Mouse (Mus musculus): ENCODE measurements at regions not wholly inside any gene's neighbourhood (a gene's known extent, or its start where the extent isn't known, plus 50 kb on each side); places are given as distances from the start of the nearest gene placed in this dataset.

- no peak for DNase-seq (ENCODE audit: low read depth, low spot score)
- no peaks in the 10 kb centered on the region for H3K36me3 ChIP-seq (ENCODE audit: control insufficient read depth in 1 of 2, insufficient read depth in 2 of 2, low read length in 2 of 2)
- H3K9me3 ChIP-seq (replicated peaks; ENCODE audit: insufficient read depth, low read length): no peaks in the 10 kb centered on the region
- H3K4me3 ChIP-seq (ENCODE audit: control insufficient read depth in 1 of 2, insufficient read depth in 1 of 2, low read depth in 2 of 2, low read length in 2 of 2): no peak overlapping the region
- H3K27ac ChIP-seq (ENCODE audit: control insufficient read depth, low read depth, low read length): no peak overlapping the region
- H3K27me3 ChIP-seq (ENCODE audit: control insufficient read depth in 1 of 2, insufficient read depth in 2 of 2, low read length in 2 of 2): no peaks in the 10 kb centered on the region
- no peak overlapping the region for H3K9ac ChIP-seq (ENCODE audit: control insufficient read depth, low read depth, low read length, poor library complexity, severe bottlenecking)
- H3K4me1 ChIP-seq (ENCODE audit: control insufficient read depth in 1 of 2, insufficient read depth in 2 of 2, low read length in 2 of 2): no peaks in the 10 kb centered on the region
- H3K79me2 ChIP-seq (ENCODE audit: control insufficient read depth, insufficient read depth, low read length, poor library complexity): no peaks in the 10 kb centered on the region
- TF ChIP-seq ZC3H11A (IDR thresholded peaks at IDR 0.05; ENCODE audit: low read depth, low read length) (no peak), MEF2A (IDR thresholded peaks at IDR 0.05; ENCODE audit: extremely low read depth, insufficient replicate concordance, low read depth, low read length, poor library complexity, severe bottlenecking) (no peak), TCF12 (IDR thresholded peaks at IDR 0.05; ENCODE audit: low read depth, low read length) (no peak), TBP (IDR thresholded peaks at IDR 0.05; ENCODE audit: low read depth, low read length) (no peak), MAFK (IDR thresholded peaks at IDR 0.05; ENCODE audit: borderline replicate concordance, low read depth, low read length) (no peak), ELF1 (IDR thresholded peaks at IDR 0.05; ENCODE audit: low read depth, low read length) (no peak), NELFE (IDR thresholded peaks at IDR 0.05; ENCODE audit: low read depth, low read length) (no peak), ZKSCAN1 (IDR thresholded peaks at IDR 0.05; ENCODE audit: low read depth, low read length) (no peak), E2F4 (IDR thresholded peaks at IDR 0.05; ENCODE audit: borderline replicate concordance, low read depth, low read length) (no peak), UBTF (IDR thresholded peaks at IDR 0.05; ENCODE audit: borderline replicate concordance, insufficient read depth, low read depth, low read length) (no peak), GABPA (IDR thresholded peaks at IDR 0.05; ENCODE audit: low read depth, low read length) (no peak), POLR2AphosphoS2 (IDR thresholded peaks at IDR 0.05; ENCODE audit: low read length) (no peak), RAD21 (IDR thresholded peaks at IDR 0.05; ENCODE audit: low read depth, low read length) (no peak), HCFC1 (IDR thresholded peaks at IDR 0.05; ENCODE audit: low read depth, low read length) (no peak), RCOR1 (IDR thresholded peaks at IDR 0.05; ENCODE audit: low read depth, low read length) (no peak)
Observed at GRCm38 (mm10) chr6:147928951-147929350, 118.1 kb upstream of the Far2 start.

- Histone ChIP-seq H3K9ac (ENCODE audit: control insufficient read depth, low read depth, low read length, poor library complexity, severe bottlenecking) (no peak overlapping the region), H3K4me3 (ENCODE audit: control insufficient read depth in 1 of 2, insufficient read depth in 1 of 2, low read depth in 2 of 2, low read length in 2 of 2) (no peak overlapping the region), H3K4me1 (ENCODE audit: control insufficient read depth in 1 of 2, insufficient read depth in 2 of 2, low read length in 2 of 2) (no peaks in the 10 kb centered on the region), H3K36me3 (ENCODE audit: control insufficient read depth in 1 of 2, insufficient read depth in 2 of 2, low read length in 2 of 2) (no peaks in the 10 kb centered on the region), H3K27me3 (ENCODE audit: control insufficient read depth in 1 of 2, insufficient read depth in 2 of 2, low read length in 2 of 2) (no peaks in the 10 kb centered on the region), H3K79me2 (ENCODE audit: control insufficient read depth, insufficient read depth, low read length, poor library complexity) (no peaks in the 10 kb centered on the region), H3K27ac (ENCODE audit: control insufficient read depth, low read depth, low read length) (no peak overlapping the region), H3K9me3 (replicated peaks; ENCODE audit: insufficient read depth, low read length) (no peaks in the 10 kb centered on the region)
- DNase-seq (ENCODE audit: low read depth, low spot score): no peak
- TF ChIP-seq MYB (IDR thresholded peaks at IDR 0.05; ENCODE audit: low read depth, low read length): no peak
- no peak for TF ChIP-seq RCOR1 (IDR thresholded peaks at IDR 0.05; ENCODE audit: low read depth, low read length)
- TF ChIP-seq BHLHE40 (IDR thresholded peaks at IDR 0.05; ENCODE audit: borderline replicate concordance, low read depth, low read length): no peak
- TF ChIP-seq USF1 (IDR thresholded peaks at IDR 0.05; ENCODE audit: low read depth, low read length): no peak
- no peak for TF ChIP-seq CHD2 (IDR thresholded peaks at IDR 0.05; ENCODE audit: low read length)
- no peak for TF ChIP-seq HCFC1 (IDR thresholded peaks at IDR 0.05; ENCODE audit: low read depth, low read length)
- TF ChIP-seq TCF12 (IDR thresholded peaks at IDR 0.05; ENCODE audit: low read depth, low read length): no peak
- no peak for TF ChIP-seq ETS1 (IDR thresholded peaks at IDR 0.05; ENCODE audit: low read depth, low read length)
- TF ChIP-seq ZC3H11A (IDR thresholded peaks at IDR 0.05; ENCODE audit: low read depth, low read length): no peak
- TF ChIP-seq TBP (IDR thresholded peaks at IDR 0.05; ENCODE audit: low read depth, low read length): no peak
- no peak for TF ChIP-seq MYC (IDR thresholded peaks at IDR 0.05; ENCODE audit: low read depth, low read length)
Observed at GRCm38 (mm10) chr6:147944020-147944419, 103.0 kb upstream of the Far2 start.
